Mouse (Mus musculus): ENCODE results near the gene Lyve1.

DNA sequence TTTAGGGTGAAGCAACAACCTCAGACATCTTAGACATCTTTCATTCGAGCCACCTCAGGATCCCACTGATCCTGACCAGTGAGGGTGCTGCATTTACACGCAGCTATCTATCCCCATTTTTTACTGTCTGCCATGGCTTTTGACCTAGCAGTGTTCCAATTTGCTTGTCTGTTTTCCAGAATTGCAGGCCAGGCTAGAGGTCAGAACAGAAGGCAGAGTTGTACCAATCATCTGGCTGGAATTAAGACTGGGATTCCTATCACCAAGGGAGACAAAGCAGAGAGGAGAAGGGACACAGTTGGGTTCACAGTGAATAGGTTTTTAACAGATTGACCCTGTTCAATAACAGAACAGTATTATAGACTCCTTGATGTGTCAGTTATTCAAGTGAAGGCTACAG, 43.5 kb upstream of the Lyve1 start:
- TF ChIP-seq CTCF (IDR thresholded peaks at IDR 0.05; ENCODE audit: control insufficient read depth, insufficient read depth, insufficient replicate concordance, low read depth, low read length) (no peak), POLR2A (IDR thresholded peaks at IDR 0.05; ENCODE audit: control insufficient read depth, low read depth, low read length) (no peak)

Data from testis, adult 2 months (tissue).